Mouse (Mus musculus): ENCODE data around the gene Cyb5d1.

DNA sequence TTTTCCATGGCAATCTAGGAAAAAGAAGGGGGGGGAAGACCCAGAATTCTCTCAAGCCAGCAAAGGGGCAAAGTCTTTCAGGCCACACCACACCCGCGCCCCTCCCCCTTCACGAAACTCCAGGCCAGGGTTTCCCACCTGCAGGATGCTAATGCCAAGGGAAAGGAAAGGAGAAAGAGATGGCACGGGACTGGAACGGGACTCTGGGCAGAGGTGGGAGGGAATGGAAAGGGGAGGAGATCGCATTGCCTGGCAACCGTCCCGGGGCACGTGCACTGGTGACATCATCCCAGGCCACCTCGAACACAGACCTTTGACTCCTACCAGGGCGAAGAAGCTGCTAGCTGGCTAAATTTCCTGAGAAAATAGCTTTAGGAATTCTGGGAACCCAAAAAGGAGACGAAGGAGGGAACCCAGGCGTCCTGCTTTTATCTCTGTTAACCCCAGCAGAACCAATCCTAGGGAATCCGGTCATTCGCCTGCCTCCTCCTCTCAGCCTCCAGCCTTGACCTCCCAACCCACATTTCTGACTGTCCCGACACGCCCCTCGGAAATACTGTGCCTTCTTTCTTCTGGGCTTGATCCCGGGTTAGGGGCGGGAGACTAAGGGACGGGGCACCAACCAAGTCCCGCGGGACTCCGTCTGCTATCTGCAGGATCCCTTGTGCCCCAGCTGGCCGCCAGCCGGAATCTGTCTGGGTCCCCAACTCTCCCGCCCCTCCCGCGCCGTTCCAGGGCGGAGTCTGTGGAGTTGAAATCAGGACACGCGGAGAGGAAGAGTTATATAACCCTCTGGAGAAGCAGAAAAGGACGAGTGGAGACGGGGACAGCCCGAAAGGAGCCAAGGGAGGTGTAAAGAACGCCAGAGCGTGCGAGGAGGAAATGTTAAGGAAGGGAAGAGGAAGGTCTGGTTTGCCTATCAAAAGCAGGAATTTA lies 22.3 kb upstream of the Cyb5d1 start:
- TF ChIP-seq CTCF (IDR thresholded peaks at IDR 0.05; ENCODE audit: borderline replicate concordance, insufficient read depth, low read depth, low read length) (no peak), POLR2A (IDR thresholded peaks at IDR 0.05; ENCODE audit: borderline replicate concordance, insufficient read depth, low read length) (peak; percentile 90; the same call in 1 of the 2 replicates)
